Mouse (Mus musculus): Measurements from ENCODE around the gene Synpr.
A peak's percentile ranks its signal among the peaks of the same experiment; 100 is the strongest.

Synpr gene

GRCm38 (mm10) chr14:13355569-13356362 is 71.2 kb downstream of the Synpr start:
- DNase-seq: peak; percentile 10 to 42

- no peak for DNase-seq
These were observed 72.6 kb downstream of the Synpr start for GRCm38 (mm10) chr14:13357101-13357667.

GRCm38 (mm10) chr14:13358037-13358436 is 73.5 kb downstream of the Synpr start:
- DNase-seq: no peak

GRCm38 (mm10) chr14:13361184-13361583 is 76.6 kb downstream of the Synpr start:
- no peak for DNase-seq

GRCm38 (mm10) chr14:13361642-13362041 is 77.1 kb downstream of the Synpr start:
- peak in 1 of 2 experiments; percentile 8 for DNase-seq

GRCm38 (mm10) chr14:13368309-13368708 is 83.7 kb downstream of the Synpr start:
- no peak for DNase-seq

GRCm38 (mm10) chr14:13389081-13389480 is 104.5 kb downstream of the Synpr start:
- no peak for DNase-seq

GRCm38 (mm10) chr14:13389954-13390353 is 105.4 kb downstream of the Synpr start:
- DNase-seq: no peak

GRCm38 (mm10) chr14:13399226-13400020 is 114.8 kb downstream of the Synpr start:
- no peak for DNase-seq

GRCm38 (mm10) chr14:13411636-13412035 is 127.1 kb downstream of the Synpr start:
- no peak for DNase-seq

- no peak for DNase-seq
These were observed 156.1 kb downstream of the Synpr start for GRCm38 (mm10) chr14:13440723-13441122.

GRCm38 (mm10) chr14:13444908-13445307 is 160.3 kb downstream of the Synpr start:
- DNase-seq: no peak

GRCm38 (mm10) chr14:13453461-13454204 is 169.1 kb downstream of the Synpr start:
- no peak for DNase-seq

GRCm38 (mm10) chr14:13454991-13455390 is 170.4 kb downstream of the Synpr start:
- DNase-seq: no peak

GRCm38 (mm10) chr14:13459333-13459732 is 174.8 kb downstream of the Synpr start:
- no peak for DNase-seq

- no peak for DNase-seq
These were observed 184.6 kb downstream of the Synpr start for GRCm38 (mm10) chr14:13469211-13469610.

GRCm38 (mm10) chr14:13477821-13478220 is 193.2 kb downstream of the Synpr start:
- DNase-seq: no peak

GRCm38 (mm10) chr14:13505355-13505754 is 220.8 kb downstream of the Synpr start:
- DNase-seq: no peak

- DNase-seq: no peak
These were observed 234.1 kb downstream of the Synpr start for GRCm38 (mm10) chr14:13518608-13519139.

- DNase-seq: no peak
These were observed 234.8 kb downstream of the Synpr start for GRCm38 (mm10) chr14:13519239-13520011.

GRCm38 (mm10) chr14:13547746-13548145 is 263.2 kb downstream of the Synpr start:
- DNase-seq: no peak

GRCm38 (mm10) chr14:13551209-13551608 is 266.6 kb downstream of the Synpr start:
- DNase-seq: no peak

Data from lung, adult 18-20 months (tissue).